Mouse (Mus musculus) midbrain, embryonic 11.5 days (tissue): ENCODE results near the gene Senp5. TPM values are rescaled to one million over a fixed set of nuclear protein-coding genes. Genes with fewer than 3 reads are reported as not detected.

ENCODE experiments used
- ATAC-seq: fragments of 200-750 bp; cut with Nextera tagmentation; 2 replicates; pipeline ENCODE4 v1.8.0; 2017; ENCODE audit warnings: moderate TSS enrichment, moderate library complexity; ENCODE audit not compliant: low FRiP score
- DNase-seq: peaks from one replicate; pipeline ENCODE4 v3.0.0; 2015; ENCODE audit warnings: low spot score; ENCODE audit errors: missing footprints
- H3K27ac ChIP-seq: fragments of 300-500 bp; sonication (generic); 2 replicates; pipeline ENCODE4 v1.5.1; 2014; ENCODE audit warnings: low read depth, low read length
- H3K27me3 ChIP-seq: fragments of 300-500 bp; sonication (generic); 2 replicates; pipeline ENCODE4 v1.6.1; 2014; ENCODE audit warnings: mild to moderate bottlenecking, low read length, moderate library complexity, mixed read lengths; ENCODE audit not compliant: control insufficient read depth, insufficient read depth
- H3K36me3 ChIP-seq: fragments of 300-500 bp; sonication (generic); 2 replicates; pipeline ENCODE4 v1.6.1; 2014; ENCODE audit warnings: mild to moderate bottlenecking, low read length, moderate library complexity, mixed read lengths; ENCODE audit not compliant: control insufficient read depth, insufficient read depth
- H3K4me1 ChIP-seq: fragments of 300-500 bp; sonication (generic); 2 replicates; pipeline ENCODE4 v1.6.1; 2014; ENCODE audit warnings: low read length; ENCODE audit not compliant: control insufficient read depth, insufficient read depth
- H3K4me2 ChIP-seq: fragments of 300-500 bp; sonication (generic); 2 replicates; pipeline ENCODE4 v1.6.1; 2014; ENCODE audit warnings: mild to moderate bottlenecking, moderate library complexity
- H3K4me3 ChIP-seq: fragments of 300-500 bp; sonication (generic); 2 replicates; pipeline ENCODE4 v1.5.1; 2014; ENCODE audit warnings: low read depth, low read length
- H3K9ac ChIP-seq: fragments of 300-500 bp; sonication (generic); 2 replicates; pipeline ENCODE4 v1.6.1; 2014; ENCODE audit warnings: low read length
- H3K9me3 ChIP-seq: fragments of 300-500 bp; sonication (generic); 2 replicates; pipeline ENCODE4 v1.6.1; 2016; ENCODE audit warnings: low read length; ENCODE audit not compliant: control insufficient read depth
- WGBS: fragments of 180-500 bp; shearing (Covaris S2); extraction: QIAGEN DNeasy Blood & Tissue Kit; methylation state at CpG from one replicate; pipeline ENCODE4 v1.1.7; 2014; 5-methylcytosine and 5-hydroxymethylcytosine counted together
- polyA plus RNA-seq: library from polyadenylated mRNA; unstranded; fragments of >200 nt; fragmentation: Nextera tagmentation; extraction: Ambion mirVana; gene quantifications from 2 replicates; pipeline ENCODE4 v1.2.1, GENCODE M21; 2014

The Senp5 gene
- polyA plus RNA-seq, 1 experiment from 2014 or later: 10.2 TPM

- Histone ChIP-seq H3K27me3 (peaks cover 25% of the 10 kb centered on the region), H3K4me2 (peak within 1 kb of the TSS; percentile 81), H3K36me3 (no peaks in the 10 kb centered on the region), H3K27ac (peak within 1 kb of the TSS; percentile 88), H3K4me3 (peak within 1 kb of the TSS; percentile 37), H3K9me3 (no peaks in the 10 kb centered on the region), H3K4me1 (peaks cover 17% of the 10 kb centered on the region), H3K9ac (peak within 1 kb of the TSS; percentile 70)
- ATAC-seq (0 out of 2 replicates have a peak, but pooled peaks have one; percentile 15), DNase-seq (peak; percentile 93)
- 6% methylated on average over 42 of the region's 42 CpGs for WGBS
Observed at GRCm38 (mm10) chr16:31933751-31934549, 69.1 kb downstream of the Senp5 start, which contains the start of gene Pigz. Gene Pigz (plus strand): TSS chr16:31933851.

- H3K27ac ChIP-seq: peak overlapping the region; percentile 88
- under 1% methylated on average over 46 of the region's 50 CpGs for WGBS
- peak overlapping the region; percentile 81 for H3K4me2 ChIP-seq
- H3K4me3 ChIP-seq: peak overlapping the region; percentile 37
- H3K27me3 ChIP-seq: peaks cover 25% of the 10 kb centered on the region
- H3K4me1 ChIP-seq: peaks cover 17% of the 10 kb centered on the region
- no peaks in the 10 kb centered on the region for H3K36me3 ChIP-seq
- peak overlapping the region; percentile 70 for H3K9ac ChIP-seq
- peak; percentile 100 for DNase-seq
- no peaks in the 10 kb centered on the region for H3K9me3 ChIP-seq
- peak; percentile 93 for ATAC-seq
Observed at GRCm38 (mm10) chr16:31932840-31933697, 70.0 kb downstream of the Senp5 start.

- peak overlapping the region; percentile 20; the same call in 1 of the 2 replicates for H3K9ac ChIP-seq
- 42% methylated on average over 5 of the region's 5 CpGs for WGBS
- H3K27me3 ChIP-seq: peaks cover 25% of the 10 kb centered on the region
- ATAC-seq (0 out of 2 replicates have a peak, but pooled peaks have one; percentile 3), DNase-seq (peak; percentile 80)
- H3K4me2 ChIP-seq: no peak overlapping the region
- H3K36me3 ChIP-seq: no peaks in the 10 kb centered on the region
- no peaks in the 10 kb centered on the region for H3K9me3 ChIP-seq
- no peak overlapping the region for H3K4me3 ChIP-seq
- H3K27ac ChIP-seq: no peak overlapping the region
- peaks cover 17% of the 10 kb centered on the region for H3K4me1 ChIP-seq
Observed at GRCm38 (mm10) chr16:31932255-31932654, 70.8 kb downstream of the Senp5 start.

- peaks cover 25% of the 10 kb centered on the region for H3K27me3 ChIP-seq
- ATAC-seq (no peak), DNase-seq (peak; percentile 79)
- no peaks in the 10 kb centered on the region for H3K9me3 ChIP-seq
- H3K4me2 ChIP-seq: no peak overlapping the region
- peaks cover 17% of the 10 kb centered on the region for H3K4me1 ChIP-seq
- H3K27ac ChIP-seq: no peak overlapping the region
- H3K9ac ChIP-seq: no peak overlapping the region
- WGBS: 55% methylated on average over 17 of the region's 17 CpGs
- H3K36me3 ChIP-seq: no peaks in the 10 kb centered on the region
- no peak overlapping the region for H3K4me3 ChIP-seq
Observed at GRCm38 (mm10) chr16:31931330-31931729, 71.8 kb downstream of the Senp5 start.

- ATAC-seq: no peak
- 88% methylated on average over 5 of the region's 5 CpGs for WGBS
- no peaks in the 10 kb centered on the region for H3K27me3 ChIP-seq
Observed at GRCm38 (mm10) chr16:31927412-31927811, 75.7 kb downstream of the Senp5 start.

GRCm38 (mm10) chr16:31926547-31927182 lies 76.4 kb downstream of the Senp5 start:
- no peak overlapping the region for H3K4me3 ChIP-seq

More at GRCm38 (mm10) chr16:31927412-31927811, 75.7 kb downstream of the Senp5 start:
- Histone ChIP-seq H3K4me3 (no peak overlapping the region), H3K4me1 (no peaks in the 10 kb centered on the region; the same call in none of the 2 replicates), H3K9me3 (no peaks in the 10 kb centered on the region), H3K4me2 (no peak overlapping the region), H3K9ac (no peak overlapping the region), H3K36me3 (no peaks in the 10 kb centered on the region), H3K27ac (no peak overlapping the region)
- no peak for DNase-seq

GRCm38 (mm10) chr16:31926091-31926490 lies 77.0 kb downstream of the Senp5 start:
- H3K27ac ChIP-seq: no peak overlapping the region
- H3K27me3 ChIP-seq: no peaks in the 10 kb centered on the region
- H3K4me3 ChIP-seq: no peak overlapping the region
- DNase-seq (peak; percentile 71), ATAC-seq (no peak)
- H3K4me2 ChIP-seq: no peak overlapping the region
- no peak overlapping the region for H3K9ac ChIP-seq
- no peaks in the 10 kb centered on the region for H3K4me1 ChIP-seq
- WGBS: 81% methylated on average over 6 of the region's 6 CpGs
- H3K9me3 ChIP-seq: no peaks in the 10 kb centered on the region
- no peaks in the 10 kb centered on the region for H3K36me3 ChIP-seq

More at GRCm38 (mm10) chr16:31926547-31927182, 76.4 kb downstream of the Senp5 start:
- no peaks in the 10 kb centered on the region for H3K27me3 ChIP-seq
- no peak overlapping the region for H3K4me2 ChIP-seq
- H3K27ac ChIP-seq: no peak overlapping the region
- H3K4me1 ChIP-seq: no peaks in the 10 kb centered on the region; the same call in 1 of the 2 replicates
- ATAC-seq (no peak), DNase-seq (peak; percentile 62)
- 86% methylated on average over 13 of the region's 13 CpGs for WGBS
- H3K36me3 ChIP-seq: no peaks in the 10 kb centered on the region
- no peak overlapping the region for H3K9ac ChIP-seq
- H3K9me3 ChIP-seq: no peaks in the 10 kb centered on the region

- H3K27ac ChIP-seq: no peak overlapping the region
- H3K4me3 ChIP-seq: no peak overlapping the region
- H3K9me3 ChIP-seq: no peaks in the 10 kb centered on the region
- WGBS: 86% methylated on average over 6 of the region's 6 CpGs
- H3K4me2 ChIP-seq: no peak overlapping the region
- no peaks in the 10 kb centered on the region for H3K36me3 ChIP-seq
- H3K27me3 ChIP-seq: no peaks in the 10 kb centered on the region
- no peak overlapping the region for H3K9ac ChIP-seq
- peak; percentile 44 for DNase-seq
- ATAC-seq: no peak
- no peaks in the 10 kb centered on the region for H3K4me1 ChIP-seq
Observed at GRCm38 (mm10) chr16:31924368-31924767, 78.7 kb downstream of the Senp5 start.
